Mouse (Mus musculus): ENCODE measurements around the gene Evi5l. TPM values are rescaled to one million over a fixed set of nuclear protein-coding genes. Genes with fewer than 3 reads are reported as not detected.

The Evi5l gene
- total and polyA plus RNA-seq, 3 experiments, result 4.5 to 10.8 TPM; not detected in 1

- no peak overlapping the region for H3K9ac ChIP-seq (ENCODE audit: control insufficient read depth, low read depth, low read length, poor library complexity, severe bottlenecking)
- no peaks in the 10 kb centered on the region for H3K79me2 ChIP-seq (ENCODE audit: control insufficient read depth, insufficient read depth, low read length, poor library complexity)
Observed at GRCm38 (mm10) chr8:4186151-4186550, 19.8 kb downstream of the Evi5l start.

GRCm38 (mm10) chr8:4188605-4189004 is 22.2 kb downstream of the Evi5l start:
- H3K9me3 ChIP-seq (replicated peaks; ENCODE audit: insufficient read depth, low read length), result no peaks in the 10 kb centered on the region
- no peak overlapping the region for H3K27ac ChIP-seq (ENCODE audit: control insufficient read depth, low read depth, low read length)
- H3K36me3 ChIP-seq (ENCODE audit: control insufficient read depth in 1 of 2, insufficient read depth in 2 of 2, low read length in 2 of 2), result no peaks in the 10 kb centered on the region
- H3K4me3 ChIP-seq (ENCODE audit: control insufficient read depth in 1 of 2, insufficient read depth in 1 of 2, low read depth in 2 of 2, low read length in 2 of 2), result no peak overlapping the region
- no peaks in the 10 kb centered on the region; a peak in 1 of 4 replicates for H3K4me1 ChIP-seq (ENCODE audit: control insufficient read depth in 1 of 2, insufficient read depth in 2 of 2, low read length in 2 of 2)
- H3K79me2 ChIP-seq (ENCODE audit: control insufficient read depth, insufficient read depth, low read length, poor library complexity), result no peaks in the 10 kb centered on the region
- TF ChIP-seq CHD1 (IDR thresholded peaks at IDR 0.05; ENCODE audit: low read depth, low read length) (no peak), NELFE (IDR thresholded peaks at IDR 0.05; ENCODE audit: low read depth, low read length) (no peak), MAZ (IDR thresholded peaks at IDR 0.05; ENCODE audit: low read depth, low read length) (no peak), MAFK (IDR thresholded peaks at IDR 0.05; ENCODE audit: borderline replicate concordance, low read depth, low read length) (no peak), MXI1 (IDR thresholded peaks at IDR 0.05; ENCODE audit: low read depth, low read length) (no peak), SIN3A (IDR thresholded peaks at IDR 0.05; ENCODE audit: low read length) (no peak), USF1 (IDR thresholded peaks at IDR 0.05; ENCODE audit: low read depth, low read length) (no peak), MAX (IDR thresholded peaks at IDR 0.05; ENCODE audit: low read length) (no peak), EP300 (IDR thresholded peaks at IDR 0.05; ENCODE audit: low read depth in 1 of 2, low read length in 2 of 2) (no peak), ELF1 (IDR thresholded peaks at IDR 0.05; ENCODE audit: low read depth, low read length) (no peak), SMC3 (IDR thresholded peaks at IDR 0.05; ENCODE audit: low read depth, low read length) (no peak), ETS1 (IDR thresholded peaks at IDR 0.05; ENCODE audit: low read depth, low read length) (no peak)
- no peak for DNase-seq (ENCODE audit: low read depth, low spot score)
- H3K27me3 ChIP-seq (ENCODE audit: control insufficient read depth in 1 of 2, insufficient read depth in 2 of 2, low read length in 2 of 2), result no peaks in the 10 kb centered on the region
- no peak overlapping the region for H3K9ac ChIP-seq (ENCODE audit: control insufficient read depth, low read depth, low read length, poor library complexity, severe bottlenecking)

More at GRCm38 (mm10) chr8:4186151-4186550, 19.8 kb downstream of the Evi5l start:
- Histone ChIP-seq H3K27me3 (ENCODE audit: control insufficient read depth in 1 of 2, insufficient read depth in 2 of 2, low read length in 2 of 2) (no peaks in the 10 kb centered on the region), H3K4me3 (ENCODE audit: control insufficient read depth in 1 of 2, insufficient read depth in 1 of 2, low read depth in 2 of 2, low read length in 2 of 2) (no peak overlapping the region), H3K27ac (ENCODE audit: control insufficient read depth, low read depth, low read length) (no peak overlapping the region), H3K4me1 (ENCODE audit: control insufficient read depth in 1 of 2, insufficient read depth in 2 of 2, low read length in 2 of 2) (no peaks in the 10 kb centered on the region; a peak in 1 of 4 replicates), H3K9me3 (replicated peaks; ENCODE audit: insufficient read depth, low read length) (no peaks in the 10 kb centered on the region), H3K36me3 (ENCODE audit: control insufficient read depth in 1 of 2, insufficient read depth in 2 of 2, low read length in 2 of 2) (no peaks in the 10 kb centered on the region)
- no peak for DNase-seq (ENCODE audit: low read depth, low spot score)
- TF ChIP-seq USF1 (IDR thresholded peaks at IDR 0.05; ENCODE audit: low read depth, low read length) (no peak), POLR2AphosphoS2 (IDR thresholded peaks at IDR 0.05; ENCODE audit: low read length) (no peak), MXI1 (IDR thresholded peaks at IDR 0.05; ENCODE audit: low read depth, low read length) (no peak), UBTF (IDR thresholded peaks at IDR 0.05; ENCODE audit: borderline replicate concordance, insufficient read depth, low read depth, low read length) (no peak), POLR2A (IDR thresholded peaks at IDR 0.05; ENCODE audit: control insufficient read depth in 1 of 2, insufficient read depth in 1 of 2, low read depth in 1 of 2, low read length in 2 of 2, poor library complexity in 1 of 2) (no peak), MYB (IDR thresholded peaks at IDR 0.05; ENCODE audit: low read depth, low read length) (no peak), GATA1 (IDR thresholded peaks at IDR 0.05; ENCODE audit: low read depth, low read length) (no peak), RAD21 (IDR thresholded peaks at IDR 0.05; ENCODE audit: low read depth, low read length) (no peak), CHD2 (IDR thresholded peaks at IDR 0.05; ENCODE audit: low read length) (no peak), TAL1 (IDR thresholded peaks at IDR 0.05; ENCODE audit: low read length) (no peak), ZKSCAN1 (IDR thresholded peaks at IDR 0.05; ENCODE audit: low read depth, low read length) (no peak), E2F4 (IDR thresholded peaks at IDR 0.05; ENCODE audit: borderline replicate concordance, low read depth, low read length) (no peak), MEF2A (IDR thresholded peaks at IDR 0.05; ENCODE audit: extremely low read depth, insufficient replicate concordance, low read depth, low read length, poor library complexity, severe bottlenecking) (no peak), NRF1 (IDR thresholded peaks at IDR 0.05; ENCODE audit: insufficient read depth, low read depth, low read length, poor library complexity, severe bottlenecking) (no peak), POLR2AphosphoS5 (IDR thresholded peaks at IDR 0.05; ENCODE audit: borderline replicate concordance, low read depth, low read length) (no peak), GABPA (IDR thresholded peaks at IDR 0.05; ENCODE audit: low read depth, low read length) (no peak), JUND (IDR thresholded peaks at IDR 0.05; ENCODE audit: low read depth, low read length) (no peak), ZC3H11A (IDR thresholded peaks at IDR 0.05; ENCODE audit: low read depth, low read length) (no peak)

Data from MEL (cell line).